In genomic region chr4:88640704-88641076, GRCm38 (mm10) we compare ENCODE assay signal across 8 mouse cellular contexts. TPM values are rescaled to one million over a fixed set of nuclear protein-coding genes. Genes with fewer than 3 reads are reported as not detected.
DNase-seq lines count a peak whose midpoint lies in the region; ATAC-seq and TF ChIP-seq lines count a peak whose summit lies in the region.

No protein-coding gene starts in this region.

- H3K4me3 ChIP-seq in heart, embryonic 10.5 days, result peak overlapping the region; percentile 53
- peak overlapping the region; percentile 65 for H3K4me3 ChIP-seq in bone marrow macrophage, adult 2 months (ENCODE audit: insufficient read depth, low read length)
- peak overlapping the region; percentile 16; the same call in 1 of the 2 replicates for H3K4me3 ChIP-seq in hindbrain, embryonic 12.5 days
- H3K4me3 ChIP-seq in midbrain, embryonic 10.5 days, result peak overlapping the region; percentile 35

- 70% methylated on average over 8 of the region's 8 CpGs for WGBS in heart, embryonic 10.5 days
- WGBS in hindbrain, embryonic 12.5 days, result 67% methylated on average over 8 of the region's 8 CpGs
- WGBS in midbrain, embryonic 10.5 days, result 76% methylated on average over 8 of the region's 8 CpGs

- no peaks in the 10 kb centered on the region for H3K9me3 ChIP-seq in heart, embryonic 10.5 days
- H3K9me3 ChIP-seq in hindbrain, embryonic 12.5 days (replicated peaks), result no peaks in the 10 kb centered on the region
- no peaks in the 10 kb centered on the region for H3K9me3 ChIP-seq in midbrain, embryonic 10.5 days (replicated peaks)

- H3K36me3 ChIP-seq in heart, embryonic 10.5 days, result no peaks in the 10 kb centered on the region
- no peaks in the 10 kb centered on the region for H3K36me3 ChIP-seq in hindbrain, embryonic 12.5 days
- no peaks in the 10 kb centered on the region for H3K36me3 ChIP-seq in midbrain, embryonic 10.5 days

- TF ChIP-seq CTCF in bone marrow macrophage, adult 2 months (IDR thresholded peaks at IDR 0.05; ENCODE audit: low read depth, low read length), result no peak

- no peak overlapping the region for H3K9ac ChIP-seq in hindbrain, embryonic 12.5 days

- ATAC-seq in hindbrain, embryonic 12.5 days (ENCODE audit: low FRiP score), result no peak

- TF ChIP-seq POLR2A in bone marrow macrophage, adult 2 months (IDR thresholded peaks at IDR 0.05; ENCODE audit: borderline replicate concordance, low read depth, low read length), result no peak

- no peaks in the 10 kb centered on the region for H3K27me3 ChIP-seq in heart, embryonic 10.5 days (ENCODE audit: insufficient read depth, poor library complexity, severe bottlenecking)
- no peaks in the 10 kb centered on the region for H3K27me3 ChIP-seq in hindbrain, embryonic 12.5 days
- no peaks in the 10 kb centered on the region for H3K27me3 ChIP-seq in midbrain, embryonic 10.5 days (ENCODE audit: low read depth, poor library complexity, severe bottlenecking)

- H3K27ac ChIP-seq in heart, embryonic 10.5 days, result no peak overlapping the region
- H3K27ac ChIP-seq in bone marrow macrophage, adult 2 months (ENCODE audit: insufficient read depth, low read depth, low read length), result no peak overlapping the region
- no peak overlapping the region for H3K27ac ChIP-seq in hindbrain, embryonic 12.5 days
- 0 out of 2 replicates have a peak overlapping the region, but pooled peaks have one; percentile 17 for H3K27ac ChIP-seq in midbrain, embryonic 10.5 days (replicated peaks)

- peak overlapping the region; percentile 41 for H3K4me2 ChIP-seq in hindbrain, embryonic 12.5 days (replicated peaks)

- intact Hi-C loops in heart, postnatal 36 days (cut with DNase I), result loop anchor here (2.0 to 10.0 kb wide), 3 partner anchors 90 to 1273 kb away; no protein-coding TSS in a partner anchor

- DNase-seq in heart, embryonic 10.5 days (ENCODE audit: low spot score), result no peak
- DNase-seq in heart, postnatal 36 days, result no peak
- DNase-seq in midbrain, embryonic 10.5 days (ENCODE audit: low spot score), result no peak
- DNase-seq in right cerebral cortex, postnatal 4 days, result no peak
- no peak for DNase-seq in kidney, postnatal 36 days
- DNase-seq in adrenal gland, postnatal 14 days, result no peak

- no peaks in the 10 kb centered on the region for H3K4me1 ChIP-seq in heart, embryonic 10.5 days
- H3K4me1 ChIP-seq in bone marrow macrophage, adult 2 months (ENCODE audit: control insufficient read depth, insufficient read depth, low read length), result no peaks in the 10 kb centered on the region
- no peaks in the 10 kb centered on the region for H3K4me1 ChIP-seq in hindbrain, embryonic 12.5 days
- no peaks in the 10 kb centered on the region; the same call in 1 of the 2 replicates for H3K4me1 ChIP-seq in midbrain, embryonic 10.5 days

RNA-seq across cellular contexts. Expression of gene Ifna13, which starts 3.6 kb away (rescaled TPM):
- polyA plus RNA-seq in heart, embryonic 10.5 days (2016; fragmentation: Nextera tagmentation; extraction: Ambion mirVana), result not detected in 2 replicates
- total RNA-seq in heart, postnatal 36 days (2021), result not detected
- polyA plus RNA-seq in bone marrow macrophage, adult 2 months (2012; ENCODE audit: insufficient read depth, insufficient read length, missing spikeins), result not detected in 2 replicates
- not detected in 2 replicates for polyA plus RNA-seq in hindbrain, embryonic 12.5 days (2016; fragmentation: Nextera tagmentation; extraction: Ambion mirVana)
- not detected in 2 replicates for polyA plus RNA-seq in midbrain, embryonic 10.5 days (2016; fragmentation: Nextera tagmentation; extraction: Ambion mirVana)
- not detected in 2 replicates for total RNA-seq in adrenal gland, postnatal 14 days (2021)

RNA-seq across cellular contexts. Expression of gene C87499, which starts 6.5 kb away (rescaled TPM):
- not detected in 2 replicates for polyA plus RNA-seq in heart, embryonic 10.5 days (2016; fragmentation: Nextera tagmentation; extraction: Ambion mirVana)
- total RNA-seq in heart, postnatal 36 days (2021), result not detected
- polyA plus RNA-seq in bone marrow macrophage, adult 2 months (2012; ENCODE audit: insufficient read depth, insufficient read length, missing spikeins), result not detected in 2 replicates
- polyA plus RNA-seq in hindbrain, embryonic 12.5 days (2016; fragmentation: Nextera tagmentation; extraction: Ambion mirVana), result not detected in 2 replicates
- not detected in 2 replicates for polyA plus RNA-seq in midbrain, embryonic 10.5 days (2016; fragmentation: Nextera tagmentation; extraction: Ambion mirVana)
- total RNA-seq in adrenal gland, postnatal 14 days (2021), result not detected in 2 replicates

RNA-seq across cellular contexts. Expression of gene Ifna16, which starts 36.0 kb away (rescaled TPM):
- not detected in 2 replicates for polyA plus RNA-seq in heart, embryonic 10.5 days (2016; fragmentation: Nextera tagmentation; extraction: Ambion mirVana)
- total RNA-seq in heart, postnatal 36 days (2021), result not detected
- polyA plus RNA-seq in bone marrow macrophage, adult 2 months (2012; ENCODE audit: insufficient read depth, insufficient read length, missing spikeins), result not detected in 2 replicates
- polyA plus RNA-seq in hindbrain, embryonic 12.5 days (2016; fragmentation: Nextera tagmentation; extraction: Ambion mirVana), result not detected in 2 replicates
- polyA plus RNA-seq in midbrain, embryonic 10.5 days (2016; fragmentation: Nextera tagmentation; extraction: Ambion mirVana), result not detected in 2 replicates
- not detected in 2 replicates for total RNA-seq in adrenal gland, postnatal 14 days (2021)

RNA-seq across cellular contexts. Expression of gene Ifna12, which starts 37.5 kb away (rescaled TPM):
- not detected in 2 replicates for polyA plus RNA-seq in heart, embryonic 10.5 days (2016; fragmentation: Nextera tagmentation; extraction: Ambion mirVana)
- not detected for total RNA-seq in heart, postnatal 36 days (2021)
- not detected in 2 replicates for polyA plus RNA-seq in bone marrow macrophage, adult 2 months (2012; ENCODE audit: insufficient read depth, insufficient read length, missing spikeins)
- polyA plus RNA-seq in hindbrain, embryonic 12.5 days (2016; fragmentation: Nextera tagmentation; extraction: Ambion mirVana), result not detected in 2 replicates
- polyA plus RNA-seq in midbrain, embryonic 10.5 days (2016; fragmentation: Nextera tagmentation; extraction: Ambion mirVana), result not detected in 2 replicates
- total RNA-seq in adrenal gland, postnatal 14 days (2021), result not detected in 2 replicates

RNA-seq across cellular contexts. Expression of gene Ifna2, which starts 43.0 kb away (rescaled TPM):
- polyA plus RNA-seq in heart, embryonic 10.5 days (2016; fragmentation: Nextera tagmentation; extraction: Ambion mirVana), result not detected in 2 replicates
- total RNA-seq in heart, postnatal 36 days (2021), result not detected
- polyA plus RNA-seq in bone marrow macrophage, adult 2 months (2012; ENCODE audit: insufficient read depth, insufficient read length, missing spikeins), result not detected in 2 replicates
- not detected in 2 replicates for polyA plus RNA-seq in hindbrain, embryonic 12.5 days (2016; fragmentation: Nextera tagmentation; extraction: Ambion mirVana)
- not detected in 2 replicates for polyA plus RNA-seq in midbrain, embryonic 10.5 days (2016; fragmentation: Nextera tagmentation; extraction: Ambion mirVana)
- not detected in 2 replicates for total RNA-seq in adrenal gland, postnatal 14 days (2021)
